Mouse (Mus musculus) liver, adult 2 months (tissue): Measurements from ENCODE around the gene Sult4a1.

ENCODE experiments used
- CTCF ChIP-seq: fragments of 200-500 bp; IDR thresholded peaks from 2 replicates; pipeline ENCODE4 v1.5.1; 2011; ENCODE audit warnings: low read depth, low read length, control low read depth
- POLR2A ChIP-seq: fragments of 200-500 bp; IDR thresholded peaks from 2 replicates; pipeline ENCODE4 v1.6.1; 2011; ENCODE audit warnings: low read length, control low read depth; ENCODE audit not compliant: insufficient read depth; ENCODE audit errors: extremely low read depth

- TF ChIP-seq CTCF, result peak; percentile 31
- no peak for TF ChIP-seq POLR2A
Measured at GRCm38 (mm10) chr15:84115727-84116126, 10.2 kb upstream of the Sult4a1 start.
